Mouse (Mus musculus): Measurements from ENCODE around the gene Epb41.

The Epb41 gene

DNA sequence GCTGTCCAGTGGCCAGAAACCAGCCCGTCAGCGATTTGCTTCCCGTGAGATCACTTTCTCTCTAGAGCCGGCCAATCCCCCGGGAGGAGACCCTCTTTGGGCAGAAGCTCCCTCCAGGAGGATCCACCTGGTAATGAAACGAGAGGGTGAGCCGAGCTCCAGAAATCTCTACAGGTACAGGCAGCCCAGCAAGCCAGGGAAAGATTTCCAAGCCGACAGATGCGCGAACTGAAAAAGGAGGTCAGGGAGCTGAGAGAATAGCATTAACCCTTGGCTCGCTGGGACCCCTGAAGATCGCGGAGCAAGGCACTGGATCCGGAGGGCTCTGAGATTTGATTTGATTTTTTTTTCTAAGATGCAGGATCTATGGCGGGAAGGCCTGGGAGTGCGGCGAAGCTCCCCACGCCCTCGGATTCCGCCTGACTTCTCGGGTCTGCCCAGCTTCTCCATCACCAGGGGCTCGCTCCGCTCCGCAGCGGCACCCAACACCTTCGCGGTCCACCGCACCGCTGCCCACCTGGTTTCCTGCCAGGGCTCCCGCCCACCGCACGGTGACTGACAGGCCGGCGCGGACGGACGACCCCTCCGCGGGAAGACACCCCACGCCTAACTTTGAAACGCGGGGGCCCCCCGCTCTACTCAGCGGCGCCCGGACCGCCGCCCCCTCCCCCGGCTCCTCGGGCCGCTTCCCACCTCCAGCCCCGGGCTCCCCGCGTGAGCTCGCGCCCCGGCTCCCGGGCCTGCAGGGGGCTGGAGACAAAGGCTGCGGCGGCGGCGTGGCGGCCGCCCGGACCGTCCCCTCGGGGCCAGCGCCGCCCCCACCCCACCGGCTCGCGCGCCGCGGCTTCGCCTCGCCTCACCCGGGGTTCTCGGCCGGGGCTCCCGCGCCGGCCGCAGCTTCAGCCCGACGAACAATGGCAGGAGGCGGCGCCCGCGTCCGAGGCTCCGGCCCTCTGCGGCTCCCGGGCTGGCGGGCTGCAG is 26.8 kb downstream of the Epb41 start:
- DNase-seq (ENCODE audit: low read depth, low spot score): no peak

DNA sequence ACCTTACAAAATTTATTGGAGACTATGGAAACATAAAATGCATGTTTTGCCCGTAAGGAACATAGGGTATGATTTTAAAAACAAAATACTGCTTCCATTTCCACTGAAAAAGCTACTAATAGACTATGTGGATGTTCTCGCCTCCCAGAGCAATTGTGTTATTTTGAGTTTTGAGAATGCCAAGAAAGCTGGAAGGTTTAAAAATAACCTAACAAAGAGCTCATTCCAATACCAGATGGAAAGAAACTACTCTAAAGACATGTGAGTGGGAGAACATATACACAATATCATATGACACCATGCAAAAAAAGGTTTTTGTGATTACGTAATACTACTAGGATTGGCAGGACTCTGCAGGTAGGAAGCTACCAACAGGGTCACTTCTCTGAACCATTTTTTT is 31.4 kb downstream of the Epb41 start:
- no peak for DNase-seq (ENCODE audit: low read depth, low spot score)

DNA sequence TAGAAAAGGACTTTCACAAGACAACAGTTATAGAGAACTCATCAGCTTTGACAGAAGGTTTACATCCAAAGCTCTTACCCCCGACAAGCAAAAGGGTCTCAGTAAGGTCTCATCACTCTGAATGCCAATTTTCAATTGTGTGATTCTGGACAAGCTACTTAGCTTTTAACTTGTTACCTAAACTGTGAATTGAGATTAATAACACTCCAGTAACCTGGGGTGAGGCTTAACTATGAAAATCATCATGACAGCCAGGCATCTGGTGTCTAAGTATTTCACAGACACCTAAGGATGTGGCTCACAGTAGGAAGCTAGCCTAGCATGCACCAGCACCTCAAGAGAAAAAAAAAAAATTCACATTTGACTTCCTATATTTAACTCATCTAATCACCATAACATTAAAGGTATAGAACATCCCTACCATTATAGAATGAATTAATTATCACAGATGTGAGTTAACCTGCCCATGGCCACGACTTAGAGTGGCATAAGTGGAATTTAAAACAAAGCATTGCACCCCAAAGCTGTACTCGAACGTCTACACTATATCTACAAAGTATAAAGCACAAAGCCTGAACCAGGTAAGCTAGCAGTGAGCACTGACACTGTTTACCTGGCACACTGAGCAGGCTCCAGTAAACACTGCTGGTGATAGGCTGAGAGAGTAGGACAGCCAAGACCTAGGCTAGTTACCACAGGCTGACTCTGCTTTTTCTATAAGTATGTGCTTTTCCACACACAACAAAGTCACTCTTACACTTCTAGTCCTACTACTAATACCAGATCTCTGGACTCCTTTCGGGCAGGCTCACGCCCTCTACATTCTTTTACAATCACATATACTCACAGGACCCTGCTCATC is 33.4 kb downstream of the Epb41 start:
- DNase-seq (ENCODE audit: low read depth, low spot score): no peak

DNA sequence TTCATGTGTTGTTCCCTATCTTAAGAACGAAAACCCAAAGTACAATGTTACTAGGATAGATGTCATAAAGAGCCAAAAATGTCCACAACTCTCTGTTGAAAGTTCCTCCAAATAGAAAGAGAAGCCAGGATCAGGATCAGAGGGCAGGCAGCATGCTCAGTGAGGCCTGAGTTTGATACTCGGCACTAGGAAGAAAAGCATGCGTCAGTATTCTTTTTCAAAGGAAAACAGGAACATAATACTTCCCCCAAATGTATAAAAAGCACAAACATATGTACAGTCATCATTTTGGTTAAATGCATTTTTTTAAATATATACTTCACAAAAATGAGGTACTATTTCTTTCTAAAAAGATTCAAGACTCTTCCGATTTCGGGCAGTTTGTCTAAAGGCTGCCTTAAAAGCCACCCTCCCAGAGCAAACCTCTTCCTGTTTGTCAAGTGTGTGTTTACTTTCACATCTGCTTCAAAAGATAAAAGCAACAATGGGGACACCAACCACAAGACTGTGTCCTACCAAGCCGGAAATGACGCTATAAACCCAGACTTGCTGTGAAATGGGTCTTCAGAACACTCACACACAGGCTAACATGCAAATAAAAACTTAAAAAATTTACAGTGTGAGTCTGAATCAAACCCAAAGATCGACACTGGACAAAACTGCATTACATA is 35.0 kb downstream of the Epb41 start:
- no peak for DNase-seq (ENCODE audit: low read depth, low spot score)

DNA sequence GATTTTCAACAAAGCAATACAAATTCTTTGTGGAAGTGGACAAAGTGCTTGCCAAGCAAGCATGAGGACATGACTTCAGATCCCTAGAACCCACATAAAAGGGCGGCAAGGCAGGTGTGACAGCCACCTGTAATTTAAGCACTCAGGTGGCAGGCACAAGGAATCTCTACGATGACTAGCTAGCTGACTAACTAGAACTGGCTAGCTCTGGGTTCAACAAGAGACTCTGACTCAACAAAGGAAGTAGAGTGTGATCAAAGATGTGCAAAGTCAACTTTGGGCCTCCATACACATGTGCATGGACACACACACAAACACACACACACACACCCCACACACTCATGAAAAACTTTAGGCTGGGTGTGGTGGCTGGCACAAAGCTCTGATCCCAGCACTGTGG is 35.6 kb downstream of the Epb41 start:
- DNase-seq (ENCODE audit: low read depth, low spot score): no peak

DNA sequence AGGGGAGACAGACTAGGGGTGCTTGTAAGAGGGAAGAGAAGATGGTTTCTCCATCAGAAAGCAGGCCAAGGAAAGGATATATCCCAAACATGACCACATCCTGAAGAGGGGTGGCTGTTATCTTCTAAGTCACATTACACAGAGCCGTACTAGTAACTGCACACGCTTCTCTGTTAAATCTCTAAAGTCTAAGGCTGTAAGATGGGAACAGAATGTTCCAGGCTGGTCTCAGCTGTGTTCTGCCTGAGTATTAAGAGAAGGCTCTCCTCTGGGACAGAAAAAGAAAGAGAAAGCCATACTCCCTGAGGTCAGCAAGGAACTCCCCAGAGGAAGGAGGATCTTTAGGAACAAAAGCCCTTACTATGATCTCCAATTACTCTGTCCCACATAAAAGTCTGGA is 36.3 kb downstream of the Epb41 start:
- DNase-seq (ENCODE audit: low read depth, low spot score): no peak

DNA sequence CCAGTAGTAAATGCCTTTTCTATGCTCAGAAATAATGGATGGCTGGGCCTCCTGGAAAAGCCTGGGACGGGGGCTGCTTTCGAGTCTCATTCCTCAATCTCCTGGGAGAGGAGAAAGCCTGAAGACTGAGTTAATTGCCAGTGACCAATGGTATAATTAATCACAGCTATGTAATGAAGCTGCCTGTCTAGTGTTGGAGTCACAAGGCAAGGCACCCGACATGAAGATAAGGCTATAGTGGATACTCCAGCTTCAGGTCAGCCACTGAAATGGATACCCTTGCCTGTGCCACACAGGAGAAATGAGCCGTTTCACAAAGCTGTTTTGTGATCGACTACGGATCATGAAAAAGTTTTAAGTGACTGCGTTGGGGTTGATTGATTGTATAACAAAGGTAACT is 37.1 kb downstream of the Epb41 start:
- no peak for DNase-seq (ENCODE audit: low read depth, low spot score)

DNA sequence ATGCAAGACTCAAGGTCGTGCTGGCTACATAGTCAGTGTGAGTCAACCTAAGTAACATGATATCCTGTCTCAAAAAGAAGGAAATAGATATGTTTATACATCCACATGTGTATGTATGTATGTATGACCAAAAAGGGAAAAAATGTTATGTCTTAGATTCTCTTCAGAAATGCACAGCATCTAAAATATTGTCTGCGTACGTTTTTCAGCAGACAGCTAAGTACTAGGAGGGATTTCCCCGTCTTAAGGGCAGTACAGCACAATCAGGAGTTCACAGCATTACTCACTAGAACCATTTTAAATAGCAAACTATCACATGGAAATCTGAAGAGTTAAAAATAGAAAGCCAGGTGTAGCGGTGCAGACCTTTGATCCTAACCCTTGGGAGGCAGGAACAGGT is 38.0 kb downstream of the Epb41 start:
- no peak for DNase-seq (ENCODE audit: low read depth, low spot score)

DNA sequence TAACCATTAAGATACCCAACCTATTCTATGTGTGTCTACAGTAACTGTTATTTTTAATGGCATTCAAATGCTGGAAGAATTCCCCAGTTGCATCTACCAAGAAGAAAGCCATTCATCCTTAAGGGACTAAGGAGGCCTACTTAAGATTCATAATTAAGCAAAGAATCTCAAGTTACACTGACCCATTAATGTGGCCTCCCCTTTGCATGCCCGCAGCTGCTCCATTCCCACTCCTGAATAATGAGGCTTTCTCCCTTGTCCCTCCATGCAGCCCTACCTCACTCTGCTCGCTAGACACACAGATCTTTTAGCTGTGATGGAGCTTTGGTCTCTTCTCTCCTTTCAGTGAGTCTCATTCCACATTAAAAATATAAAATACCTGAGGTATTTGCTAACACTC is 40.9 kb downstream of the Epb41 start:
- DNase-seq (ENCODE audit: low read depth, low spot score): no peak

DNA sequence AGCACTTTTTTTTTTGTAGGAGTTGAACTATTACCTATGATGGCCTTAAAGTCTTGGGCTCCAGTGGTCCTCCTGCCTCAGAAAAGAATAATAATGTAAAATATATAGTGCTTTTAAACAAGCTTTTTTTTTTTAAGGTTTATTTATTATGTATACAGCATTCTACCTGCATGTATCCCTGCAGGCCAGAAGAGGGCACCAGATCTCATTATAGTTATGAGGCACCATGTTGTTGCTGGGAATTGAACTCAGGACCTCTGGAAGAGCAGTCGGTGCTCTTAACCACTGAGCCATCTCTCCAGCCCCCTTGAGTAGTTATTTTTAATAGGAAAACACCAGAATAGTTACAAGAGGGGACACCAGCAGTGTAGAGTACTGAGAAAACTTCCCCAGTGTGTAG is 41.9 kb downstream of the Epb41 start:
- no peak for DNase-seq (ENCODE audit: low read depth, low spot score)

DNA sequence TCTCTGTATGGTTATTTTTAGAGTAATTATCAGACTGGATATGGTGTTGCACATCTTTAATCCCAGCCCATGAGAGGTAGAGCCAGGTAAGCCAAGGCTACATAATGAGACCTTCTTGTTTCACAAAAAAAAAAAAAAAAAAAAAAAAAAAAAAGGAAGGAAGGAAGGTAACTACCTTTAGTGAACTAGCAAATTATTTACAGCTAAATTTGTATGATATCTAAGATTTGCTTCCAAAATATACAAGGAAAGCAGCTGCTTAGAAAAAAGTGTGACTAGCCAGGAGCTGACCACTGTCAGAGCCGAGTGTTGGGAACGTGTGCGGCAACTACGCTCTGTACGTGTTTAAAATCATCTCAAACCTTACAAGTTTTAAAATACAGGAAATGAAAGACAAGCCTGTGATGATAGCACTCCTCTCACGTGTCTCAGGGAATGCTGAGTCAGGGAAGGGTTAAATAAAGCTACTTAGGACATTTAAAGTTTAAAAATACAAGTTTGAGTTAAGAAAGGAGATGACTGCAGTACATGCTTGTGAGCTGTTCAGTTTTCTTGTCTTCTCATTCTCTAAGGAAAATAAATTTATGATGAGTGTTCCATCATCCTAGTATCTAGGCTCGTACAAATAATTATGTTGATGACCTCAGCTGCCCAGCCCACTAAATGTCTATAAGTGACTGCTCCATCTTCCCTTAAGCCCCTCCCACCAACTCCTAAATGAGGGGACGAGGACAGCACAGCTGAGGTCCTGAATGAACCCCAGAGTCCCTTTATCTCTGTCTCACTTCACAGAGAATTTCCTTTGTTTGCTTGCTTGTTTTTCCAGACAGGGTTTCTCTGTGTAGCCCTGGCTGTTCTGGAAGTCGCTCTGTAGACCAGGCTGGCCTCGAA is 45.0 kb downstream of the Epb41 start:
- DNase-seq (ENCODE audit: low read depth, low spot score): no peak

DNA sequence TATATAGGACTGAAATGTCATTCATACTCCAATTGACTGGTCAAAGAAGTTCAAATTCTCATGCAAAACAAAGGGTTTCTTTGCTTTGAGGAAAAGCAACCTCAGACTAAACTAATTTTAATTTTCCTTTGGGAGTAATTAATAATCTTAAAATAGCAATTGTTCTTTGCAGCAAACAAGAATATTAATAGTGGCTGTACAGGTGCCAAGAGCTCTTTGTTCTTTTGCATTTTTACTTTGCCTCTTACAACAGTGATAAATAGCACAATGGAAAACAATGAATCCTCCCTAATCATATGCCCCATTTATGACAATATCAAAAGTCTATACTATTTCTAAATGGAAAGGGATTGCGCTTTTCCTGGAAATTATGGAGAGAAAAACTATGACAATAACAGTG is 47.3 kb downstream of the Epb41 start:
- no peak for DNase-seq (ENCODE audit: low read depth, low spot score)

DNA sequence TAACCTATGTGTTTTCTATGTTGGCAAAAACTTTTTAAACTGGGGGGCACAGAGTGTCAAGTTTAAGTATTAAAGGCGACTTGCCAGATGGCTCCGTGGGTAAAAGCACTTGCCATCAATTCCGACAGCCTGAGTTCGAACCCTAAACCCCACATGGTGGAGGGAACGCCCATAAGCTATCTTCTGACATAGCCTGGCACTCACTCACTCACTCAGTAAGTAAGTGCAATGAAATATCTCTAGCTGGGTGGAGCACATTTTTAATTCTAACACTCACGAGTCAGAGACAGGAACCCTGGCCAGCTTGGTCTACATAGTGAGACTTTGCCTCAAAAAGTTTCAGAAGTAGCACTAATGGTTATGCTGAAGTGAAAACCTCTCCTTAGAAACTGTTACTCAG is 48.0 kb downstream of the Epb41 start:
- DNase-seq (ENCODE audit: low read depth, low spot score): no peak

DNA sequence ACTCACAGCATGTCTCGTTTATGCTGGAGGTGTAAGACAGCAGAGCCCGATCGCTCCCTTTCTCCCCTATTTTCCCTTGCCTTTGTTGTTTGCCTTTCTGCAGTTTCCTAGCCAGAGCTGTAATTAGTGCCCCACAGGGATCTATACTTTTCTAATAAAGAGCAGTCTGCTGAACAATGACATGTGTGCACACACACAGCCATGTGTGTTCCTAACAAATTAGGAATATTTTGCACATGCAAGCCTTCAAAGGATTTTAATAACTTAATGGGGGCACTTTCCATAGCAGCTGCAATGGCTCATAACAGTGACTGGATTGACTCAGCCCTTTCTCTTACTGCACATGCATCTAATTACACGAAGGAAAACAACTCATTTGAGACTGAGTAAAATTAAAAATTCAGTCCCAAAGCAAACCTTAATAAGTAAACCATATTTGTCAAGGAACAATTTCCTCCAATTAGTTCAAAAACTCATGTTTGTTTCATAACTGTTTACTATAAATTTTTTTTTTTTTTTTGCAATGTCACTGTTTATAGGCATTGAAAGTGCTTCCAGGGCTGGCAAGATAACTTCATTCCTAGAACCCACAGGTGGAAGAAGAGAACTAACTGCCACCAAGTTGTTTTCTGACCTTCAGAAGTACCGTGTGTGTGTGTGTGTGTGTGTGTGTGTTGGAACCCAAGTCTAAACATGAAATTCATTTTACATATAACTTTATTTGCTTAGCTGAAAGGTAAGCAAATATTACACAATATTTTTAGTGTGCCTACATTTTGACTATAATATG is 49.2 kb downstream of the Epb41 start:
- peak; percentile 26 for DNase-seq (ENCODE audit: low read depth, low spot score)

DNA sequence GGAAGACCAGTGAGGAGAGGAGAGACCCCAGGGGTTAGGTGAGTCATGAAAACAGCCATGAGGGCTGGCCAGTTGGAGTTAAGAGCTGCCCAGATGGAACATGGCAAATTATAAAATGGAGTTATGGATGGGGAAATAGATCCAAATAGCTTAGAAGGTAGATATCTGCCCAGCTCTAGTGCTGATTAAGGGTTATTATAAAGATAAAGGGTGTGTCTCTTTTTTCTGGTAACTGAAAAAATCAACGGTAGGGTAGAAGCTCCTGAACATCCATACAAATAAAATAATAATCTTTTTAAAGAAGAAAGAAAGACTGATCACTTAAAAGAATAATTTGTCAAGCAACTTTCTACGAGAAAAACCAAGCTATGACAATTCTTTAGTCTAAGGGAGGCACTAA is 49.9 kb downstream of the Epb41 start:
- no peak for DNase-seq (ENCODE audit: low read depth, low spot score)

DNA sequence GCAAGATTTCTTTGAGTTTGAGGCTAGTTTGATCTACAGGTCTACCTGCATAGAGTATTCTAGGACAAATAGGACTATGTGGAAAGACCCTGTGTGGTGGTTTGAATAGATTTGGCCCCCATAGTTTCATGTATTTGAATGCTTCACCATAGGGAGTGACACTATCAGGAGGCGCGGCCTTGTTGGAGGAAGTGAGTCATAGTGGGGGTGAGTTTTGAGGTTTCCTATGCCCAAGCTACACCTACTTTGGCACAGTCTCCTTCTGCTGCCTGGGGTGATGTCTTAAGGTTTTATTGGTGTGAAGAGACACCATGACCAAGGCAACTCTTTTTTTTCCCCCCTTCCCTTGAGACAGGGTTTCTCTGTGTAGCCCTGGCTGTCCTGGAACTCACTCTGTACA is 51.3 kb downstream of the Epb41 start:
- no peak for DNase-seq (ENCODE audit: low read depth, low spot score)

DNA sequence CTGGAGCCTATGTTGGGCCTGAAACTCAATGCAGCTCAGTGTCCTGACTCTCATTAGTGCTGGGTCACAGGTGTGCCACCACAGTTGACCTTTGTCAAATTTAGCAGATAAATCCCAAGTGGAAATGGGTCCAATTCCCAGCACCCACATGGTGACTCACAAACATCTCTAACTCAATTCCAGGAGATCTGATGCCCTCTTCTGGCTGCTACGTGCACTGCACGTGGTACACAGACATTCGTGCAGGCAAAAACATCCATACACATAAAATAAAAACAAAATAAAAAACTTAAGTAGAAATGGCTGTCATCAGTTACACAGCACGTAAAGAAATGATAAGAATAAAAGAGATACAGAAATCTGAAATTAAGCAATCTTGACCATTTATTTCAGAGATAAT is 52.5 kb downstream of the Epb41 start:
- no peak for DNase-seq (ENCODE audit: low read depth, low spot score)

DNA sequence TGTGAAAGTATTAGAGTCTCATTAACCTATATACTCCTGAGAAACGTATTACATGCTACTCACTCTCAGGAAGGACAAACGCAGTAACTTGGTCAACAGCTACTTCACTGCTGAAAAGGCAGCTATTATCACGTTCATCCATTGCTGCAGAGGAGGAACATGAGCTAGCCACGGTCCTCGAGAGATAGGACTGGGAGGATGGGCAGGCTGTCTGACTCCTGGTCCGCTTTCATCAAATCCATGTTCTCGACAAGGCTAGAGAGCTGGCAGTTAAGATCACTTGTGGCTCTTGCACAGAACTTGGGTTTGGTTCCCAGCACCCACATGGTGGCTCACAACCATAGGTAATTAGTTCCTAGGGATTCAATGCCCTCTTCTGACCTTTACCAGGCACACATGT is 53.2 kb downstream of the Epb41 start:
- DNase-seq (ENCODE audit: low read depth, low spot score): no peak

DNA sequence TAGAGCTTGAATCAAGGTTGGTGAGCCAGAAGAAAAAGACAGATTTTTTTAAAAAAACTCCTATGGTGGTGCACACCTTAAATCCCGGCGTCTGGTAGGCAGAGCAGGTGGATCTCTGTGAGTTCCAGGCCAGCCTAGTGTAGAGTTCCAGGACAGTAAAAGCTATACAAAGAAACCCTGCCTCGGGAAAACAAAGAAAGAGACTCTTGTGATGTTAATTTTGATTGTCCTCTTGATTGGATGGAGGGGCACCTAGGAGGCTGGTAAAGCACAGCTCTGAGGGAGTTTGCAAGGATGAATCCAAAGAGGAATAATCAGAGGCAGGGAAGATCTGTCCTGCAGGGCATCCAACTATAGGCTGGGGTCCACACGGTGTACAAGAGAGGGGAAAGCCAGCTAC is 56.6 kb downstream of the Epb41 start:
- no peak for DNase-seq (ENCODE audit: low read depth, low spot score)

DNA sequence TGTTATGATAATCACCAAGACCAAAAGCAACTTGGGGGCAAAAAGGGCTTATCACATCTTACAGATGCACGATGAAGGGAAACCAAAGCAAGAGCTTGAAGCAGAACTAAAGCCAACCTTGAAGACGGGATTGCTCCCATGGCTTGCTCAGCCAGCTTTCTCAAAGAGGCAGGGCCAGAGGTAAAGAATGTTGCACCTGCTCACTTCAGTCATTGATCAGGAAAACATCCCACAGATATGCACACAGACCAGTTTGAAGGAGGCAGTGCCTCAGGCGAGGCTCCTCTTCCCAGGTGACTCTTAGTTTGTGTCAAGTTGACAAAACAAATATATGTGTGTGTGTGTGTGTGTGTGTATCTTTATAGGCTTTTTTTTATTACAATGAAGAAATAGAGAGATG is 59.7 kb downstream of the Epb41 start:
- no peak for DNase-seq (ENCODE audit: low read depth, low spot score)

Measured in brain, embryonic 18.5 days (tissue).